Mouse (Mus musculus) hindbrain, embryonic 12.5 days (tissue): ENCODE measurements at regions not wholly inside any gene's neighbourhood (a gene's known extent, or its start where the extent isn't known, plus 50 kb on each side); places are given as distances from the start of the nearest gene placed in this dataset.
"Not testable (repeated sequence)": the region's sequence is repeated elsewhere in the genome, so short reads cannot be mapped to it uniquely, and the experiment has no call there.

Experiments
- ATAC-seq: fragments of 200-750 bp; cut with Nextera tagmentation; 2 replicates; pipeline ENCODE4 v1.8.0; 2017; ENCODE audit warnings: moderate TSS enrichment; ENCODE audit not compliant: low FRiP score
- H3K27ac ChIP-seq: fragments of 300-500 bp; sonication (generic); 2 replicates; pipeline ENCODE4 v1.5.1; 2016; ENCODE audit warnings: mild to moderate bottlenecking
- H3K27me3 ChIP-seq: fragments of 300-500 bp; sonication (generic); 2 replicates; pipeline ENCODE4 v1.6.1; 2016; ENCODE audit warnings: mild to moderate bottlenecking
- H3K36me3 ChIP-seq: fragments of 300-500 bp; sonication (generic); 2 replicates; pipeline ENCODE4 v1.6.1; 2016; ENCODE audit warnings: mild to moderate bottlenecking
- H3K4me1 ChIP-seq: fragments of 300-500 bp; sonication (generic); 2 replicates; pipeline ENCODE4 v1.6.1; 2016
- H3K4me2 ChIP-seq: fragments of 300-500 bp; sonication (generic); replicated peaks from 2 replicates; pipeline ENCODE4 v1.6.1; 2016; ENCODE audit warnings: mild to moderate bottlenecking
- H3K4me3 ChIP-seq: fragments of 300-500 bp; sonication (generic); 2 replicates; pipeline ENCODE4 v1.5.1; 2016; ENCODE audit warnings: mild to moderate bottlenecking
- H3K9ac ChIP-seq: fragments of 300-500 bp; sonication (generic); 2 replicates; pipeline ENCODE4 v1.6.1; 2016; ENCODE audit warnings: mild to moderate bottlenecking, moderate library complexity
- H3K9me3 ChIP-seq: fragments of 300-500 bp; sonication (generic); replicated peaks from 2 replicates; pipeline ENCODE4 v1.6.1; 2016; ENCODE audit warnings: mild to moderate bottlenecking
- WGBS: fragments of 180-500 bp; shearing (Covaris S2); methylation state at CpG from one replicate; pipeline ENCODE4 v1.1.7; 2016; 5-methylcytosine and 5-hydroxymethylcytosine counted together

GRCm38 (mm10) chr8:113490891-113491290 is 144.5 kb upstream of the Mon1b start:
- no peaks in the 10 kb centered on the region for H3K27me3 ChIP-seq
- H3K4me3 ChIP-seq: no peak overlapping the region
- H3K4me1 ChIP-seq: no peaks in the 10 kb centered on the region
- no peaks in the 10 kb centered on the region for H3K36me3 ChIP-seq
- no peak overlapping the region for H3K27ac ChIP-seq
- no peak for ATAC-seq
- H3K9ac ChIP-seq: no peak overlapping the region
- no peak overlapping the region for H3K4me2 ChIP-seq
- 81% methylated on average over 3 of the region's 3 CpGs for WGBS
- no peaks in the 10 kb centered on the region for H3K9me3 ChIP-seq

- Histone ChIP-seq H3K27me3 (no peaks in the 10 kb centered on the region), H3K4me1 (no peaks in the 10 kb centered on the region), H3K9me3 (no peaks in the 10 kb centered on the region), H3K27ac (no peak overlapping the region), H3K36me3 (no peaks in the 10 kb centered on the region), H3K4me2 (no peak overlapping the region), H3K9ac (no peak overlapping the region), H3K4me3 (no peak overlapping the region)
- WGBS: 67% methylated on average over 12 of the region's 12 CpGs
- ATAC-seq: no peak
Measured at GRCm38 (mm10) chr8:113496896-113497295, 138.5 kb upstream of the Mon1b start.

GRCm38 (mm10) chr8:113502671-113503070 is 132.7 kb upstream of the Mon1b start:
- Histone ChIP-seq H3K27ac (no peak overlapping the region), H3K4me2 (no peak overlapping the region), H3K4me1 (no peaks in the 10 kb centered on the region), H3K27me3 (no peaks in the 10 kb centered on the region), H3K9ac (no peak overlapping the region), H3K36me3 (no peaks in the 10 kb centered on the region), H3K4me3 (no peak overlapping the region), H3K9me3 (no peaks in the 10 kb centered on the region)
- 60% methylated on average over 4 of the region's 4 CpGs for WGBS
- ATAC-seq: no peak

GRCm38 (mm10) chr8:113512856-113513255 is 122.5 kb upstream of the Mon1b start:
- Histone ChIP-seq H3K4me2 (no peak overlapping the region), H3K9me3 (no peaks in the 10 kb centered on the region), H3K4me3 (no peak overlapping the region), H3K4me1 (no peaks in the 10 kb centered on the region), H3K27me3 (no peaks in the 10 kb centered on the region), H3K27ac (no peak overlapping the region), H3K36me3 (no peaks in the 10 kb centered on the region), H3K9ac (no peak overlapping the region)
- ATAC-seq: no peak
- WGBS: 91% methylated on average over 4 of the region's 4 CpGs

- Histone ChIP-seq H3K27ac (no peak overlapping the region), H3K4me1 (no peaks in the 10 kb centered on the region), H3K9me3 (no peaks in the 10 kb centered on the region), H3K27me3 (no peaks in the 10 kb centered on the region), H3K4me3 (no peak overlapping the region), H3K4me2 (no peak overlapping the region), H3K9ac (no peak overlapping the region), H3K36me3 (no peaks in the 10 kb centered on the region)
- no peak for ATAC-seq
- 67% methylated on average over 14 of the region's 14 CpGs for WGBS
Measured at GRCm38 (mm10) chr8:113513886-113514730, 121.3 kb upstream of the Mon1b start.

- not testable (repeated sequence) for H3K4me1 ChIP-seq, H3K4me3 ChIP-seq, H3K4me2 ChIP-seq, ATAC-seq, H3K9ac ChIP-seq, H3K27ac ChIP-seq, H3K27me3 ChIP-seq, H3K36me3 ChIP-seq, H3K9me3 ChIP-seq
- WGBS: 62% methylated on average over 4 of the region's 4 CpGs
Measured at GRCm38 (mm10) chr8:113514731-113515375, 120.5 kb upstream of the Mon1b start.

GRCm38 (mm10) chr8:113516176-113516575 is 119.2 kb upstream of the Mon1b start:
- H3K27me3 ChIP-seq: no peaks in the 10 kb centered on the region
- H3K27ac ChIP-seq: no peak overlapping the region
- H3K9ac ChIP-seq: no peak overlapping the region
- H3K4me1 ChIP-seq: no peaks in the 10 kb centered on the region
- no peak for ATAC-seq
- H3K4me2 ChIP-seq: no peak overlapping the region
- H3K9me3 ChIP-seq: no peaks in the 10 kb centered on the region
- H3K4me3 ChIP-seq: no peak overlapping the region
- no peaks in the 10 kb centered on the region for H3K36me3 ChIP-seq
- WGBS: 82% methylated on average over 7 of the region's 7 CpGs

- no peak overlapping the region for H3K4me3 ChIP-seq
Measured at GRCm38 (mm10) chr8:113517912-113518311, 117.5 kb upstream of the Mon1b start.

GRCm38 (mm10) chr8:113523561-113523960 is 111.8 kb upstream of the Mon1b start:
- no peaks in the 10 kb centered on the region for H3K27me3 ChIP-seq
- no peaks in the 10 kb centered on the region for H3K36me3 ChIP-seq
- H3K4me2 ChIP-seq: no peak overlapping the region
- no peaks in the 10 kb centered on the region for H3K4me1 ChIP-seq
- 62% methylated on average over 1 of the region's 1 CpGs for WGBS
- H3K9me3 ChIP-seq: no peaks in the 10 kb centered on the region
- no peak for ATAC-seq
- H3K27ac ChIP-seq: no peak overlapping the region
- no peak overlapping the region for H3K9ac ChIP-seq
- no peak overlapping the region for H3K4me3 ChIP-seq

More at GRCm38 (mm10) chr8:113517912-113518311, 117.5 kb upstream of the Mon1b start:
- ATAC-seq: no peak
- Histone ChIP-seq H3K27ac (no peak overlapping the region), H3K27me3 (no peaks in the 10 kb centered on the region), H3K4me2 (no peak overlapping the region), H3K9me3 (no peaks in the 10 kb centered on the region), H3K4me1 (no peaks in the 10 kb centered on the region), H3K36me3 (no peaks in the 10 kb centered on the region), H3K9ac (no peak overlapping the region)
- 92% methylated on average over 1 of the region's 1 CpGs for WGBS

- no peak for ATAC-seq
- Histone ChIP-seq H3K36me3 (no peaks in the 10 kb centered on the region), H3K4me1 (no peaks in the 10 kb centered on the region), H3K9me3 (no peaks in the 10 kb centered on the region; the same call in 1 of the 2 replicates), H3K27me3 (no peaks in the 10 kb centered on the region), H3K4me2 (no peak overlapping the region), H3K9ac (no peak overlapping the region), H3K4me3 (no peak overlapping the region), H3K27ac (no peak overlapping the region)
- WGBS: 67% methylated on average over 10 of the region's 10 CpGs
Measured at GRCm38 (mm10) chr8:113531116-113531665, 104.2 kb upstream of the Mon1b start.

GRCm38 (mm10) chr8:113532881-113533280 is 102.5 kb upstream of the Mon1b start:
- no peaks in the 10 kb centered on the region for H3K4me1 ChIP-seq
- H3K27ac ChIP-seq: no peak overlapping the region
- no peak overlapping the region for H3K9ac ChIP-seq
- no peak overlapping the region for H3K4me2 ChIP-seq
- H3K27me3 ChIP-seq: no peaks in the 10 kb centered on the region
- 41% methylated on average over 4 of the region's 4 CpGs for WGBS
- no peaks in the 10 kb centered on the region; the same call in 1 of the 2 replicates for H3K9me3 ChIP-seq
- H3K36me3 ChIP-seq: no peaks in the 10 kb centered on the region
- no peak overlapping the region for H3K4me3 ChIP-seq
- ATAC-seq: no peak

GRCm38 (mm10) chr8:113541437-113541836 is 94.0 kb upstream of the Mon1b start:
- no peak overlapping the region for H3K4me2 ChIP-seq
- no peaks in the 10 kb centered on the region for H3K36me3 ChIP-seq
- H3K4me1 ChIP-seq: no peaks in the 10 kb centered on the region
- WGBS: 86% methylated on average over 6 of the region's 6 CpGs
- no peak for ATAC-seq
- no peak overlapping the region for H3K27ac ChIP-seq
- H3K4me3 ChIP-seq: no peak overlapping the region
- no peaks in the 10 kb centered on the region for H3K9me3 ChIP-seq
- no peaks in the 10 kb centered on the region for H3K27me3 ChIP-seq
- no peak overlapping the region for H3K9ac ChIP-seq
